Mouse (Mus musculus): ENCODE results near the gene Kcmf1. TPM values are rescaled to one million over a fixed set of nuclear protein-coding genes. Genes with fewer than 3 reads are reported as not detected.

Kcmf1 gene
- 8.6 and 9.2 TPM in 2 replicates for polyA plus RNA-seq (2021; fragmentation: Nextera tagmentation)
- long read RNA-seq, experiment 1, transcript Kcmf1-201 (7 exons, 3,251 nt), result major isoform, 9 of 28 reads
- long read RNA-seq, experiment 1, partial matches to known transcripts, result 17 of 28 reads
- long read RNA-seq, experiment 1, other reads (novel, unspliced or antisense), result 1 of 28 reads
- long read RNA-seq, experiment 2, transcript Kcmf1-201 (7 exons, 3,251 nt), result major isoform, 24 of 38 reads
- long read RNA-seq, experiment 2, partial matches to known transcripts, result 7 of 38 reads
- long read RNA-seq, experiment 2, other reads (novel, unspliced or antisense), result 6 of 38 reads

DNA sequence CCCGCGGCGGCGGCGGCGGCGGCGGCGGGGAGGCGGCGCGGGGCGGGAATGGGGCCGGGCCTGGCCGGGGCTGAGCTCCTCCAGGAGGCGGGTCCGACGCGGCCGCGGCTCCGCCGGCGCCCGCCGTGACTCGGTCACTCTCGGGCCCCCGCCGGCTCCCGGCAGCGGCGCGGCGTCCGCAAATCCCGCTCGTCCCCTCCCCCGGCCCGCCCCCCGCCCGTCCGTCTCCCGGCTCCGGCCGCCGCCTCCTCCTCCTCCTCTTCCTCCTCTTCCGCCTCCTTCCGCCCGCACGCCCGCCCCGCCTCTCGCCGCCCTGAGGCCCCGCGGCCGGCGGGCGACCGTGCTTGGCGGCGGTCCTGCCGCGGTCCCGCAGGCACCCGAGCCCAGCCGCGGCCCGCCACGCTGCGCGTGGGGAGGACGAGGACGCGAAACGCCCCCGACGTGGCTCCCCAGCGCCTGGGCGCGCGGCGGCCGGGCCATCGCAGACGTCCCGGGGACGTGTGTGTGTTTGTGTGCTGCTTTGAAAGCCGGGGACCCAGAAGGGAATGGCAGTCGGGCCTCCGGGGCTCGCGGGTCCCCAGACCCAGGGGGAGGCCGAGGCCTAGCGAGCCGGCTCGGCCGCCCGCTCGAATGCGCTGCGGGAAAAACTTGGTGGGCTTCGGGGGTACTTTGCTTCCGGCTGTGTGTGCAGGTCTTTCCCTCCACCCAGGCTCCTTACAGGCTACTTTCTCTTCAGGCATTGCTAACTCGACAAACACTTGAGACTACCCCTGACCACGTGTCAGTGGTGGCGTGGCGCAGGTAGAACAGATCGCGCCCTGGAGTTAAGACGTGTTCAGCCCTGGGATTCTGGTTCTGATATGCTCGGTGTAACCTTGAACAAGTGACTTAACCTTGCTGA lies at the start of gene Kcmf1:
TSS of gene Kcmf1 (minus strand) at position 199 of the 901 bp plus-strand sequence.

Other genes starting within 250 kb of the Kcmf1 start
- gene Tcf7l1, start 110.7 kb downstream of the Kcmf1 start, polyA plus RNA-seq (2021; fragmentation: Nextera tagmentation), result 0.93 and 1.1 TPM in 2 replicates
- gene Tmsb10, start 58.8 kb upstream of the Kcmf1 start, polyA plus RNA-seq (2021; fragmentation: Nextera tagmentation), result 1,223 and 1,597 TPM in 2 replicates